Mouse (Mus musculus): Measurements from ENCODE around the gene Tuba1c.

GRCm38 (mm10) chr15:99079804-99080203, 50.1 kb downstream of the Tuba1c start:
- TF ChIP-seq POLR2A (IDR thresholded peaks at IDR 0.05; ENCODE audit: extremely low read depth, insufficient read depth, low read length) (no peak), CTCF (IDR thresholded peaks at IDR 0.05; ENCODE audit: extremely low read depth, insufficient read depth, low read length) (0 out of 2 replicates have a peak, but pooled peaks have one; percentile 1)

Measured in cortical plate, adult 2 months (tissue).